9 mouse cellular contexts compared by ENCODE assay signal in the genomic region with DNA sequence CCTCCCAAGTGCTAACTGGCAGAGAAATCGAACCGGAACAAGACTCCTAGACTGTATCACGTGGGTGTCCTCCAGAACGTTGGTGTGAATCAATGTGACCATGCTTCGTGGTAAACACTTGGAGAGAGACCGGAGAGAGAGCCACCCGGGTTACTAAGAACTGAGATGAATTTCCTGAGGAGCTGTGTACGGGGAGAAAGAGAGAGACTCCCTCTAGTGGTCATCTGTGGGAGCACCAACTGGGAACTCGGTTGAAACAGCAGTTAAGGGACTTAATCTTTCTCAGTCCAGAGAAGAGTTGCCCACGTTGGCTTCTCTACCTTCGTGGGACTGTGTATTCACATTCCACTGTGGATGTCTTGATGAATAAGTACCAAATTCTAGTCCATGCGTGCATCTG. TPM values are rescaled to one million over a fixed set of nuclear protein-coding genes. Genes with fewer than 3 reads are reported as not detected.
A peak's percentile ranks its signal among the peaks of the same experiment; 100 is the strongest.
DNase-seq lines count a peak whose midpoint lies in the region; ATAC-seq and TF ChIP-seq lines count a peak whose summit lies in the region.
"Had no signal": no experiment of that assay in that cellular context is flagged by ENCODE, and none has a peak within 500 bp of the region (broad histone marks: within the 10 kb centered on the region; RNA-seq: fewer than 3 reads in every experiment).

No protein-coding gene starts in this region.

- H3K27me3 ChIP-seq in limb, embryonic 14.5 days (ENCODE audit: control insufficient read depth, insufficient read depth, low read length) = no peaks in the 10 kb centered on the region
- H3K27me3 ChIP-seq: neural tube, embryonic 13.5 days had no signal

- DNase-seq in layer of hippocampus, adult 11-12 months (ENCODE audit: low spot score) = peak; percentile 65
- DNase-seq in layer of hippocampus, adult 9-10 months (ENCODE audit: low spot score) = no peak
- peak; percentile 66 for DNase-seq in NIH3T3 (ENCODE audit: low read depth)
- peak; percentile 44 for DNase-seq in cerebellum, adult 8-10 months
- peak; percentile 66 for DNase-seq in heart, postnatal 4 days
- DNase-seq in limb, embryonic 14.5 days (ENCODE audit: low spot score) = peak; percentile 35
- DNase-seq in right cerebral cortex, adult 2 months (ENCODE audit: low spot score in 2 of 2) = peak; percentile 60 to 73

- WGBS in limb, embryonic 14.5 days = 51% methylated on average over 12 of the region's 12 CpGs

- no peak overlapping the region for H3K27ac ChIP-seq in limb, embryonic 14.5 days (replicated peaks; ENCODE audit: low read depth, low read length)
- H3K27ac ChIP-seq: neural tube, embryonic 13.5 days had no signal

- no peak overlapping the region for H3K4me2 ChIP-seq in limb, embryonic 14.5 days (replicated peaks; ENCODE audit: low read depth, low read length, severe bottlenecking)
- H3K4me2 ChIP-seq: neural tube, embryonic 13.5 days had no signal

- no peak overlapping the region for H3K4me3 ChIP-seq in limb, embryonic 14.5 days (replicated peaks; ENCODE audit: low read length)
- H3K4me3 ChIP-seq: neural tube, embryonic 13.5 days had no signal

- no peaks in the 10 kb centered on the region for H3K4me1 ChIP-seq in limb, embryonic 14.5 days (ENCODE audit: control insufficient read depth, insufficient read depth, low read length)
- H3K4me1 ChIP-seq: neural tube, embryonic 13.5 days had no signal

- no peak overlapping the region for H3K9ac ChIP-seq in limb, embryonic 14.5 days (ENCODE audit: low read depth, low read length, severe bottlenecking)
- H3K9ac ChIP-seq: neural tube, embryonic 13.5 days had no signal

- ATAC-seq in limb, embryonic 14.5 days (ENCODE audit: low FRiP score, low read depth) = no peak
- ATAC-seq in monocyte, adult 5-6 weeks (replicated peaks; ENCODE audit: insufficient number of reproducible peaks, low FRiP score, low TSS enrichment, poor library complexity, severe bottlenecking) = no peak

- no peaks in the 10 kb centered on the region for H3K36me3 ChIP-seq in limb, embryonic 14.5 days (ENCODE audit: control insufficient read depth, insufficient read depth, low read length)
- H3K36me3 ChIP-seq: neural tube, embryonic 13.5 days had no signal

- no peaks in the 10 kb centered on the region for H3K9me3 ChIP-seq in limb, embryonic 14.5 days (ENCODE audit: control insufficient read depth, low read length)
- H3K9me3 ChIP-seq: neural tube, embryonic 13.5 days had no signal

- TF ChIP-seq POLR2A in limb, embryonic 14.5 days (IDR thresholded peaks at IDR 0.05; ENCODE audit: borderline replicate concordance, extremely low read depth, insufficient read depth, insufficient read length) = no peak

RNA-seq across cellular contexts. Expression of gene Anapc4, which starts 53.3 kb away (rescaled TPM):
- 10 to 100 TPM; 55.9 to 61.3 TPM for total RNA-seq in heart, postnatal 4 days (2021)
- polyA plus RNA-seq in limb, embryonic 14.5 days (2012; rRNA removed) = 115 and 149 TPM in 2 replicates
- 118 and 129 TPM in 2 replicates for polyA plus RNA-seq in limb, embryonic 14.5 days (2014; fragmentation: Nextera tagmentation; extraction: Ambion mirVana)
- 44.5 to 78.4 TPM (median 70.0 TPM) in 3 replicates for total RNA-seq in monocyte, adult 5-6 weeks (2017)
